Mouse (Mus musculus) midbrain, embryonic 12.5 days (tissue): ENCODE measurements around the gene 4930568D16Rik. TPM values are rescaled to one million over a fixed set of nuclear protein-coding genes. Genes with fewer than 3 reads are reported as not detected.

Source experiments
- ATAC-seq: fragments of 200-750 bp; cut with Nextera tagmentation; 2 replicates; pipeline ENCODE4 v1.8.0; 2017; ENCODE audit warnings: low read depth, moderate TSS enrichment, moderate library complexity; ENCODE audit not compliant: low FRiP score
- H3K27ac ChIP-seq: fragments of 300-500 bp; sonication (generic); replicated peaks from 2 replicates; pipeline ENCODE4 v1.5.1; 2016; ENCODE audit warnings: mild to moderate bottlenecking
- H3K27me3 ChIP-seq: fragments of 300-500 bp; sonication (generic); 2 replicates; pipeline ENCODE4 v1.6.1; 2016; ENCODE audit warnings: mild to moderate bottlenecking
- H3K36me3 ChIP-seq: fragments of 300-500 bp; sonication (generic); 2 replicates; pipeline ENCODE4 v1.6.1; 2016
- H3K4me1 ChIP-seq: fragments of 300-500 bp; sonication (generic); 2 replicates; pipeline ENCODE4 v1.6.1; 2016
- H3K4me2 ChIP-seq: fragments of 300-500 bp; sonication (generic); replicated peaks from 2 replicates; pipeline ENCODE4 v1.6.1; 2016; ENCODE audit warnings: mild to moderate bottlenecking, moderate library complexity
- H3K4me3 ChIP-seq: fragments of 300-500 bp; sonication (generic); 2 replicates; pipeline ENCODE4 v1.5.1; 2016; ENCODE audit warnings: mild to moderate bottlenecking
- H3K9ac ChIP-seq: fragments of 300-500 bp; sonication (generic); replicated peaks from 2 replicates; pipeline ENCODE4 v1.6.1; 2016; ENCODE audit warnings: mild to moderate bottlenecking, moderate library complexity
- H3K9me3 ChIP-seq: fragments of 300-500 bp; sonication (generic); 2 replicates; pipeline ENCODE4 v1.6.1; 2016; ENCODE audit warnings: mild to moderate bottlenecking
- WGBS: fragments of 180-500 bp; shearing (Covaris S2); methylation state at CpG from one replicate; pipeline ENCODE4 v1.1.7; 2016; 5-methylcytosine and 5-hydroxymethylcytosine counted together
- polyA plus RNA-seq: library from polyadenylated mRNA; unstranded; fragments of >200 nt; fragmentation: Nextera tagmentation; extraction: Ambion mirVana; gene quantifications from 2 replicates; pipeline ENCODE4 v1.2.1, GENCODE M21; 2016

The 4930568D16Rik gene
- polyA plus RNA-seq: not detected in 2 replicates

- no peaks in the 10 kb centered on the region for H3K27me3 ChIP-seq
- H3K36me3 ChIP-seq: no peaks in the 10 kb centered on the region
- ATAC-seq: no peak
- no peaks in the 10 kb centered on the region for H3K9me3 ChIP-seq
- no peak within 1 kb of the TSS for H3K4me3 ChIP-seq
- H3K9ac ChIP-seq: no peak within 1 kb of the TSS
- WGBS: 90% methylated on average over 2 of the region's 2 CpGs
- no peaks in the 10 kb centered on the region for H3K4me1 ChIP-seq
- H3K27ac ChIP-seq: no peak within 1 kb of the TSS
- H3K4me2 ChIP-seq: no peak within 1 kb of the TSS
Observed at GRCm38 (mm10) chr2:35367629-35368028, at the start of gene 4930568D16Rik. TSS of gene 4930568D16Rik (minus strand) at chr2:35367729.

GRCm38 (mm10) chr2:35417231-35417630, 49.7 kb upstream of the 4930568D16Rik start:
- H3K4me1 ChIP-seq: no peaks in the 10 kb centered on the region
- no peaks in the 10 kb centered on the region for H3K27me3 ChIP-seq
- no peak overlapping the region for H3K9ac ChIP-seq
- no peak overlapping the region for H3K4me2 ChIP-seq
- H3K36me3 ChIP-seq: no peaks in the 10 kb centered on the region
- no peak overlapping the region for H3K27ac ChIP-seq
- no peak for ATAC-seq
- no peaks in the 10 kb centered on the region for H3K9me3 ChIP-seq
- no peak overlapping the region for H3K4me3 ChIP-seq
- 85% methylated on average over 1 of the region's 1 CpGs for WGBS

GRCm38 (mm10) chr2:35416473-35416872, 48.9 kb upstream of the 4930568D16Rik start:
- no peak overlapping the region for H3K9ac ChIP-seq
- H3K27me3 ChIP-seq: no peaks in the 10 kb centered on the region
- H3K36me3 ChIP-seq: no peaks in the 10 kb centered on the region
- H3K27ac ChIP-seq: no peak overlapping the region
- ATAC-seq: no peak
- no peak overlapping the region for H3K4me3 ChIP-seq
- H3K4me1 ChIP-seq: no peaks in the 10 kb centered on the region
- no peak overlapping the region for H3K4me2 ChIP-seq
- H3K9me3 ChIP-seq: no peaks in the 10 kb centered on the region
- 79% methylated on average over 6 of the region's 6 CpGs for WGBS

DNA sequence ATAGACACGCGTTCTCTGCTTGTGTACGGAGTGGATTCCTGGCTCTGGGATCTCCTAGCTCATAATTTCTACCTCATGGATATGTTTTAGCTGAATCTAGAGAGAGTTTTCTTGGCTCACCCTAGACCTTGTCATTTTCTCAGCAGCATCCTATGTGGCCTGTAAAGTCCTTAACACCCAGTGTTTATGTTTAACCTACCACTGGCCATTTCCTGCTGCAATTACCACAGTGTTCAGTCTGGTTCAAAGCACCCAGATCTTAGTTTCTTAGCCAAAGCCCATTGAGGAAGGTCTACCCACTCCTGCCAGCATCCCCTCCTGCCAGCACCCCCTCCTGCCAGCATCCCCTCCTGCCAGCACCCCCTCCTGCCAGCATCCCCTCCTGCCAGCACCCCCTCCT, 45.3 kb upstream of the 4930568D16Rik start:
- Histone ChIP-seq H3K4me3 (no peak overlapping the region), H3K27ac (no peak overlapping the region), H3K9ac (no peak overlapping the region), H3K4me1 (no peaks in the 10 kb centered on the region), H3K27me3 (no peaks in the 10 kb centered on the region), H3K36me3 (no peaks in the 10 kb centered on the region), H3K9me3 (no peaks in the 10 kb centered on the region), H3K4me2 (no peak overlapping the region)
- ATAC-seq: no peak
- 97% methylated on average over 3 of the region's 3 CpGs for WGBS

DNA sequence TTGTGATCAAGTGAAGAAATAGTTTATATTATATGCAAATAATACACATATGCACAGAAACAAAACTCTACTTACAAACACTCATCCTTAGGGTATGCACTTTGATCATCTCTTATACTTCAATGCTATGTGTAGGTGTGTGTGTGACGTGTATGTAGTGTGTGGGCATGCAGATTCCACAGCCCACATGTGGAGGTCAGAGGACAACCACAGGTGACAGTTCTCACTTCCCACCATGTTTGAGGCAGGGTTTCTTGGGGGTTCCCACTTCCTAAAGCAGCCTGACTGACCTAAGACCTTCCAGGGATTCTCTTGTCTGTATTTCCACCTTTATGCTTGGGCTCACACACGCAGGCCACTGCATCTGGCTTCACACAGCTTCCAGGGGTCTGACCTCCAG, 44.7 kb upstream of the 4930568D16Rik start:
- H3K27ac ChIP-seq: no peak overlapping the region
- no peak overlapping the region for H3K9ac ChIP-seq
- ATAC-seq: no peak
- H3K4me2 ChIP-seq: no peak overlapping the region
- WGBS: 90% methylated on average over 2 of the region's 2 CpGs
- H3K4me3 ChIP-seq: no peak overlapping the region
- H3K27me3 ChIP-seq: no peaks in the 10 kb centered on the region
- H3K9me3 ChIP-seq: no peaks in the 10 kb centered on the region
- H3K36me3 ChIP-seq: no peaks in the 10 kb centered on the region
- no peaks in the 10 kb centered on the region for H3K4me1 ChIP-seq

DNA sequence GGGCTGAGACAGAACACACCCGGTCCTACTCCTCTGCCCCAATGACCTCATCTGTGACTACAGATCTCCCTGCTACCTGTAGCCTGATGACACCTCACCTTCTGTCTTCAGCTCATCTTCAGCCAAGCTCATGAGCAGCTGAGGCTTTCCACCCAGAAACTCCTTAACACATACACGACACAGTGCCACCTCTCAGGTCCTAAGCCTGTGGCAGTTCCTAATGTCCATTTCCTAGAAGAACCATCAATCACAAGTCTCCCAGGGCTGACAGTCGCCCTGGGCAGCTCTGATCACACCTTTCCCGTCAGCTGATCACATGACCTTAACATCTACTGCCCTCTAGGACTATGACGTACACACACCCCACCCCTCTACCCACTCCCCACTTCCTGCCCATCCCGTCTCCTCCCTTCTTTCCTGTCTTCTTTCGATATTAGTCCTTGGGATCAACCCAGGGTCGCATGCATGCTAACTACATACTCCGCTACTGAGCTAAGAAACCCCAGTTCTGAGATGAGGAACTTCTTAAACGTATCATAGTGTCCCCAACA, 44.2 kb upstream of the 4930568D16Rik start:
- H3K9ac ChIP-seq: no peak overlapping the region
- H3K27ac ChIP-seq: no peak overlapping the region
- no peak overlapping the region for H3K4me3 ChIP-seq
- H3K4me1 ChIP-seq: no peaks in the 10 kb centered on the region
- no peaks in the 10 kb centered on the region for H3K27me3 ChIP-seq
- H3K36me3 ChIP-seq: no peaks in the 10 kb centered on the region
- no peaks in the 10 kb centered on the region for H3K9me3 ChIP-seq
- WGBS: 85% methylated on average over 10 of the region's 10 CpGs
- no peak overlapping the region for H3K4me2 ChIP-seq
- ATAC-seq: no peak

DNA sequence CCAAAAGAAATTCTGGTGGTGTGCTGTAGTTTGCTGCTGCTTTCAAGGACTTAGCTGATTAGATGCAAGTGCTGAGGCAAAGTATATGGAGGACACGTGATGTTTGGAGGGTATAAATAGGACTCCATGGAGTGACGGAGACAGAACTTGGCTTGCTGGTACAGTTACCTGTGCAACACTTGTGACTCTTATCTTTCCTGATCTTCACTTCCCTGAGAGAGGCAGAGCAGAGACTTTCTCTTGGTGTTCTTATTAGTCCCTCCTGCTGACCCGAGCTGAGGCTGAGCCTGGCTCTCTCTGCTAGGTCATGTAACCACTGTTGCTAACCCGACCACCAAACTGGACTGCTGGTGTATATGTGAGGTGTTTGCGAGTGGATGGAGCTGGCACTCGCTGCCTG, 41.9 kb upstream of the 4930568D16Rik start:
- no peaks in the 10 kb centered on the region for H3K4me1 ChIP-seq
- H3K9me3 ChIP-seq: no peaks in the 10 kb centered on the region
- ATAC-seq: no peak
- WGBS: 89% methylated on average over 6 of the region's 6 CpGs
- H3K27ac ChIP-seq: no peak overlapping the region
- no peak overlapping the region for H3K9ac ChIP-seq
- no peaks in the 10 kb centered on the region for H3K36me3 ChIP-seq
- H3K27me3 ChIP-seq: no peaks in the 10 kb centered on the region
- no peak overlapping the region for H3K4me2 ChIP-seq
- no peak overlapping the region for H3K4me3 ChIP-seq

DNA sequence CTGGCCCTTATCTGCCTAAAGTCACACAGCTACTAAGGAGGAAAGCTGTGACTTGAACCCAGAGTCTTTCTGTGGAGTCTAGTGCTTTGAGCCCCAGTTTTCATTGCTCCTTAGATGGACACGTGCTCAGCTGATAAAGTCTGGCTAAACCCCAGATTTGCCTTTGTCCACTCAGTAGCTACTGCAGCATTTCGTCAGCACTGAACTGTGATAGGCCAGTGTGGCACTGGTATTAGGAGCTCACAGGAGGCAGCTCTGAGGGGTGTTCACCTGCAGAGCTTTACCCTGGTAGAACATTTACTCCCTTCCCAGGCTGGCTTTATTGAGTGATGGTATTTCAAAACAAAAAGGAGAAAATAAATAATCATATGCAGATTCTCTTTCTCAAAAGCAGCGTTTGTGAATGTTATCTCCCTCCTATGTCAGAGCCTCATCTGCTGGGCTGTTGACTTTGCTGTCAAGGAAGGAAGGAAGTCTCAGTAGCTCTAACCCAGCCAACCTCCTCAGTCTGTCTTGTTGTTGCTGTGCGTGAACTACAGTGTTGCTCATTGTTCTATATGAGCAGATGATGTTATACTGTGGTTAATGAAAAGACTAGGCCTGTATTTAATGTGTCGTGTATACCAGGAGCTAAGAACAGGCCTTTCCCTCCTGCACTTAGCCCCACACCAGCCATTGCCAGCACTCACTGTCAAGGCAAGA, 41.0 kb upstream of the 4930568D16Rik start:
- H3K4me2 ChIP-seq: no peak overlapping the region
- H3K4me1 ChIP-seq: no peaks in the 10 kb centered on the region
- no peak overlapping the region for H3K9ac ChIP-seq
- ATAC-seq: no peak
- H3K27ac ChIP-seq: no peak overlapping the region
- no peaks in the 10 kb centered on the region for H3K9me3 ChIP-seq
- H3K4me3 ChIP-seq: no peak overlapping the region
- no peaks in the 10 kb centered on the region for H3K36me3 ChIP-seq
- 80% methylated on average over 5 of the region's 5 CpGs for WGBS
- H3K27me3 ChIP-seq: no peaks in the 10 kb centered on the region

DNA sequence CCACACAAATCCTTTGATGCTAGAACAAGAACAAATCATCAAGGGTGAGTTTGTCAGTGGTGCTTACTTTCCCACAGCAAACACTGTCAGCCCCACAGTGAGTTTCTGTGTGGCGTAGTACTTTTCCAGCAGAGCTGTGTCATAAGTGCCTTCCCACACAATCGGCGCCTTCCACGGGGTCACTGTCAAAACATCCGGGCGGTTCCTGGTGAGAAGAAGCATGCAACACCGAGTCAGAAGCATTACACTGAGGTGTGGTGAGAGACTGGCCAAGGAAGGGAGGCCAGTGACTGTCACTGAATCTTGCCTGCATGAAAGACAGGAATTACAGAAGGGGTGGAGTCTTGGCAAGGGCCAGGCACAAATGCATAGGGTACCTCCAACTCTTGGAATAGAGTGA, 40.3 kb upstream of the 4930568D16Rik start:
- H3K36me3 ChIP-seq: no peaks in the 10 kb centered on the region
- ATAC-seq: no peak
- no peaks in the 10 kb centered on the region for H3K27me3 ChIP-seq
- no peaks in the 10 kb centered on the region for H3K4me1 ChIP-seq
- no peaks in the 10 kb centered on the region for H3K9me3 ChIP-seq
- no peak overlapping the region for H3K9ac ChIP-seq
- no peak overlapping the region for H3K4me3 ChIP-seq
- H3K27ac ChIP-seq: no peak overlapping the region
- no peak overlapping the region for H3K4me2 ChIP-seq
- 74% methylated on average over 7 of the region's 7 CpGs for WGBS

- Histone ChIP-seq H3K4me2 (no peak overlapping the region), H3K27ac (no peak overlapping the region), H3K4me1 (no peaks in the 10 kb centered on the region), H3K9ac (no peak overlapping the region), H3K27me3 (no peaks in the 10 kb centered on the region), H3K36me3 (no peaks in the 10 kb centered on the region), H3K4me3 (no peak overlapping the region), H3K9me3 (no peaks in the 10 kb centered on the region)
- WGBS: 90% methylated on average over 6 of the region's 6 CpGs
- no peak for ATAC-seq
Observed at GRCm38 (mm10) chr2:35407266-35407665, 39.7 kb upstream of the 4930568D16Rik start.

DNA sequence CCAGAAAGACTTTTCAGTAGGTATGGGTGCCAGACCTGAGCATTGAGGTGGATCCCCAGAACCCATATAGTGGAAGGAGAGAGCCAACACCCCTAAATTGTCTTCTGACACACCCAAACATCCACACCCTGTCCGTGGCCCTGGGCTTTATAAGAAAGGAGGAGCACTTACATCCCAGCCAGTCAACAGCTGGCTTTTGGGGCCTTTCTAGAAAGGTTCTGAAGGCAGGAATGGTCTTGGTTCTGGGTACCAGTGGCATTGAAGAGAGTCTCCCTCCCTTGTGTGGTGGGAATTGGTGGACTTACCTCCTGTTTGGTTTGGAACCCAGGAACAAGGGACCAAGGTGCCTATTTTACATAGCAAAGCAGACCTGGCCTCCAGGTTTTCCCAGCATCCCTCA, 39.1 kb upstream of the 4930568D16Rik start:
- H3K4me3 ChIP-seq: no peak overlapping the region
- WGBS: 43% methylated on average over 1 of the region's 1 CpGs
- H3K27ac ChIP-seq: no peak overlapping the region
- no peaks in the 10 kb centered on the region for H3K9me3 ChIP-seq
- no peak overlapping the region for H3K9ac ChIP-seq
- no peak for ATAC-seq
- no peaks in the 10 kb centered on the region for H3K36me3 ChIP-seq
- H3K4me1 ChIP-seq: no peaks in the 10 kb centered on the region
- no peaks in the 10 kb centered on the region for H3K27me3 ChIP-seq
- no peak overlapping the region for H3K4me2 ChIP-seq

- ATAC-seq: no peak
- Histone ChIP-seq H3K27ac (no peak overlapping the region), H3K4me3 (no peak overlapping the region), H3K27me3 (no peaks in the 10 kb centered on the region), H3K4me1 (no peaks in the 10 kb centered on the region), H3K9ac (no peak overlapping the region), H3K9me3 (no peaks in the 10 kb centered on the region), H3K36me3 (no peaks in the 10 kb centered on the region), H3K4me2 (no peak overlapping the region)
- WGBS: 92% methylated on average over 16 of the region's 16 CpGs
Observed at GRCm38 (mm10) chr2:35402391-35402790, 34.9 kb upstream of the 4930568D16Rik start.

GRCm38 (mm10) chr2:35400739-35401138, 33.2 kb upstream of the 4930568D16Rik start:
- H3K27me3 ChIP-seq: 0 out of 2 replicates have a peak, but pooled peaks cover 4% of the 10 kb centered on the region
- no peak for ATAC-seq
- no peaks in the 10 kb centered on the region for H3K36me3 ChIP-seq
- WGBS: 89% methylated on average over 7 of the region's 7 CpGs
- no peak overlapping the region for H3K4me2 ChIP-seq
- H3K4me1 ChIP-seq: no peaks in the 10 kb centered on the region
- H3K9me3 ChIP-seq: no peaks in the 10 kb centered on the region
- H3K27ac ChIP-seq: no peak overlapping the region
- no peak overlapping the region for H3K9ac ChIP-seq
- H3K4me3 ChIP-seq: no peak overlapping the region
